Mouse (Mus musculus) bone marrow, adult 2 months (tissue): ENCODE data around the gene Emc10.

ENCODE experiments used
- CTCF ChIP-seq: fragments of 200-500 bp; IDR thresholded peaks from 2 replicates; pipeline ENCODE4 v1.5.1; 2011; ENCODE audit warnings: low read length, control low read depth; ENCODE audit not compliant: control insufficient read depth, insufficient read depth
- POLR2A ChIP-seq: fragments of 200-500 bp; IDR thresholded peaks from 2 replicates; pipeline ENCODE4 v1.6.1; 2011; ENCODE audit warnings: low read depth, mild to moderate bottlenecking, control low read depth, low read length, borderline replicate concordance; ENCODE audit not compliant: control insufficient read depth

- TF ChIP-seq POLR2A (no peak), CTCF (no peak)
Observed at GRCm38 (mm10) chr7:44487936-44488335, 8.4 kb downstream of the Emc10 start.
